Mouse (Mus musculus): ENCODE results near the gene Gm2564.
"Not testable (repeated sequence)": the region's sequence is repeated elsewhere in the genome, so short reads cannot be mapped to it uniquely, and the experiment has no call there.

Gm2564 gene

DNA sequence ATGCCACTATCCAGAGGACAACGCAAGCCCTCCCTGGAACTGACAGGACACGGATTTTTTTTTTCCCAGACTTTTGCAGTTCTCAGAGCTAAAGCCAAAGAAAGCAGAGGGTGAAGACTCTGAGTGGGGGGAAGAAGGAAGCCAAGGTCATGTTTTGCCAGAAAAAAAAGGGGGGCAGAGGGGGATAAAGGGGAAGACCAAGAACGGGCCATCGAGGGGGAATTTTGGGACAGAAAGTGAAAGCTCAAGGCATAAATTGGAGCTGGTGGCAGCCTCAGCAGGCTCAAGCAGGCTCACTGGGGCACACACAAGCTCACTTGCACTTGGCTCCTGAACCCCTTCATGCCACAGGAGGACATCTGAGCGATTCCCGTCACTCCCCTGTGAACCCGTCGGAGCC lies at the start of gene Gm2564:
Gm2564 (plus strand) TSS at position 301 of the 400 bp plus-strand sequence.
- DNase-seq (ENCODE audit: low spot score): not testable (repeated sequence)

DNA sequence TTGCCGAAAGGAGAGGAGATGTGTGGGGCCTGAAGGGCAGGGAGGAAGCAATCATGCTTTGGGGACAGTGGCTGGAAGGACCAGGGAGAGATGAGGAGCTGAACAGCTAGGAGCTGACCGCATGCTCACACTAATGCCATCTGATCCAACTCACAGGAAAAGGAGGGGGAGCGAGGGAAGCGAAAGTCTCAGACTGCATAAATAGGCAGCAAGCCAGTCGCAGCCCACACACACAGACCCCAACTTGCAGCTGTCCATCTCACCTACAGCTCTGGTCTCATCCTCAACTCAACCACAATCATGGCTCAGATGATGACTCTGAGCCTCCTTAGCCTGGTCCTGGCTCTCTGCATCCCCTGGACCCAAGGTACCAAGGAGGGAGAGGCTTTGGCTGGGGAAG lies 17.6 kb upstream of the Gm2564 start, which contains the start of gene Gm10591:
Gm10591 (plus strand) TSS at position 301 of the 400 bp plus-strand sequence.
- DNase-seq (ENCODE audit: low spot score): not testable (repeated sequence)

DNA sequence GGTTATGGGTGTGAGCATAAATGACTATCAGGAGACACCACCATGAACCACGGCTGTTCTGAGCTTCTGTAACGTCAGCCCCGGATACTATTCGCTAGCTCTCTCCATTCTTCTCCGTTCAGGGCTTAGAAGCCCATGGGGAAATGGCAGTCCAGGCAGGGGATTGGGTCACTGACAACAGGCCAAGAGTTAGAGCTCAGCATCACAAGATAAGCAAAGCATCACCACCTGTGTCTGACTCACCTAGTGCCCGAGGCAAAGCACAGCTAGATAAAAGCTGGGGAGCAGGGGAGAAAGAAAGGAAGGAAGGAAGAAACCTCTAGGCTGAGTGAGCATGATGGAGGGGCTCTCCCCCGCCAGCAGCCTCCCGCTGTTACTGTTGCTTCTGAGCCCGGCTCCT lies 25.4 kb downstream of the Gm2564 start, which contains the start of gene Ccl27b:
Ccl27b (plus strand) TSS at position 301 of the 400 bp plus-strand sequence.
- not testable (repeated sequence) for DNase-seq (ENCODE audit: low spot score)

DNA sequence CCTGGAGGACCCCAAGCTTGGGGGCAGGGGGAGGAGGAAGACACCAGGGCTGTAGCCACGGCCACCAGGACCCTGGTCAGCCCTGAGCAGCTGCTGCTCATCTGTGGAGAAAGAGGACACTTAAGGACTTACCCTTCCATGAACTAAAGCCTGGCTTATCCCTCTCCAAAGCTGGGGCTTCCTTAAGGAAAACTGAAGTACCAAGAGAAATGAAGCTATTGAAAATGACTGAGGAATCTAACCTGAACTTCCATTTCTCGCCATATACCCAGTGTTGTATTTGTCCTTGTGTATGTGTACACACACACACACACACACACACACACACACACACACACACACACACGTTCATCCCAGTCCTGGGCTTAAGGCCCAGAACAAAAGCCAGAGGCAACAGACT lies 32.3 kb downstream of the Gm2564 start, which contains the start of gene Il11ra2:
Il11ra2 (minus strand) TSS at position 101 of the 400 bp plus-strand sequence.
- not testable (repeated sequence) for DNase-seq (ENCODE audit: low spot score)

DNA sequence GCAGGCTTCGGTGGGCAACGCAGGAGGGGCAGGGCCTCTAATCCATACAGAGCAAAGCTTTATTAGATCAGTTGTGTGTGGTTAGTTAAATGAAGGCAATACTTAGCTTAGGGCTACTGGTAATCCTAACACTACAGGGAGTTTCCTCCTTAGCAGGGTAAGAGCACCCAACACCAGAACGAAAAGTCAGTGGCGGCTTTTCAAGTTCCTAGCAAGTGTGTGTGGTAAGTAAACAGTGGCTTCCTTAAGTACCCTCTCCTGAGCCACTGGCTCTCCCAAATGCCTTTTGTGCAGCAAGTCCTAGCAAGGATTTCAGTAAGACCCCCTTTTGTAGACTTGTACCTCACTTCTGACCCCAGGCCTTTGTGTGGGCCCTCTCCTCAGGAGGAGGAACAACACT lies 45.9 kb downstream of the Gm2564 start:
- not testable (repeated sequence) for DNase-seq (ENCODE audit: low spot score)

DNA sequence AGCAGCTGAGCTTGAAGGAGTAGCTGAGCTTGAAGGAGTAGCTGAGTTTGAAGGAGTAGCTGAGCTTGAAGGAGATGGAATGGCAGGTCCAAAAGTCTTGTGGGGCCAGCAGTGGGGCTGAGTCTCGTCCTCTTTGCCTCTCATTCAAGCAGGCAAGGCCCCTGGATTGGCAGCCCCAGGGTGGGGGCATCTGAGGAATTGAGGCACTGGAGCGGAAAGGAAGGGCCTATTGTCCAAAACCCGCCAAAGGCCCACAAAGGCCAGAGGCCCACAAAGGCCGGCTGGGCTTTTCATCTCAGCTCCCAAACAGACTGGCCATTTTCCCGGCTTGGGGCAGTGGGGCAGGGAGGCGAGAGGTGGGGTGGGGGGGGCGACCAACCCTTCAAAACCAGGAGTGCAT lies 49.8 kb downstream of the Gm2564 start:
- not testable (repeated sequence) for DNase-seq (ENCODE audit: low spot score)

DNA sequence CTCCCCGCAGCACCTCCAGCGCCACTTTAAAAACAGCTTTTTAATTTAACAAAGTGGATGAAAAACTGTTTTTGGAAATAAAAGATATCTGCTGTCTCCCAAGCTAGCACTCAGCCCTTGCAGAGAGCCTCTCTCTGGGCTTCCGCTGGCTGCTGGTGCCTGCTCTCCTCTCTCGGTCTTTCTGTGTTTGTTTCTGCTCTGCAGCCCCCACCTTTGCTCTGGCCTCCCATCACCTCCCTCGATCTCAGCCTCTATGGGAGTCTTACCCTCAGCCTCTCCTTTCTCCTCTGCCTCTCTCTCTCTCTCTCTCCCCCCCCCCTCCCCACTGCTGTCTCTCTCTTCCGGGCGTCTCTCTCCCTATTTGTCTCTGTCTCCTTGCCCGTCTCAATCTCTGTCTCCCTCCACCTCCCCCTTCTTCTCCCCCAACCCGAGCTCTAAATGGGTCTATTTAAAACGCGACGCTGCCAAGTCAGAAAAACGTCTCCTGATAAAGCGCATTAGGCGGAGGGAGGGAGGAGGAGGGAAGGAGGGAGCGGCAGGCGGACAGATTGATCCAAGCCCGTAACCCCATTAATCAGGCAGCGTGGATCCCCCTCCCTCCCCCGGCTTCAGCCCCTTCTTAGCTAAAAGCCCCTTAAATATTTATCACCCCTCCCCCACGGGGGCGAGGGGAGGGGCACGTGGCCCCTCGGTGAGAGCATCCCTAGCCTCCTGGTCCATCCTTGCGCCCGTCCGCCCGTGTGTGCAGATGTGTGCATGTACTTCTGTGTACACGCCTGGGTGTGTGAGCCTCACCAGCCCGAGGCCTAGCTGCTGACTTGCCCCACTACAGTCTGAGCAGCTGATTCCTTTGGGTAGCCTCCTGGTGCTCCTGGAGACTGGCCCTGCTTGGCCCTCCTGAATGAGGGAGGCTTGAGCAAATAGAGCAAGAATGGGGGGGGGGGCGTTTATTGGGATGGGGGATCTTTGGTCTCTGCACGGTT lies 51.1 kb downstream of the Gm2564 start:
- DNase-seq (ENCODE audit: low spot score): not testable (repeated sequence)

Measured in urinary bladder, postnatal 14 days (tissue).